Mouse (Mus musculus) T-helper 1 cell (primary cell): ENCODE data around the gene Traf1.

Experiments used
- in situ Hi-C: fragments of 300-600 bp; cut with MboI, MseI; formaldehyde crosslinking; loops from one replicate; pipeline ENCODE4 v1.15.1; 2025; ENCODE audit warnings: high pct_unique_total_duplicates

Gene Traf1

DNA sequence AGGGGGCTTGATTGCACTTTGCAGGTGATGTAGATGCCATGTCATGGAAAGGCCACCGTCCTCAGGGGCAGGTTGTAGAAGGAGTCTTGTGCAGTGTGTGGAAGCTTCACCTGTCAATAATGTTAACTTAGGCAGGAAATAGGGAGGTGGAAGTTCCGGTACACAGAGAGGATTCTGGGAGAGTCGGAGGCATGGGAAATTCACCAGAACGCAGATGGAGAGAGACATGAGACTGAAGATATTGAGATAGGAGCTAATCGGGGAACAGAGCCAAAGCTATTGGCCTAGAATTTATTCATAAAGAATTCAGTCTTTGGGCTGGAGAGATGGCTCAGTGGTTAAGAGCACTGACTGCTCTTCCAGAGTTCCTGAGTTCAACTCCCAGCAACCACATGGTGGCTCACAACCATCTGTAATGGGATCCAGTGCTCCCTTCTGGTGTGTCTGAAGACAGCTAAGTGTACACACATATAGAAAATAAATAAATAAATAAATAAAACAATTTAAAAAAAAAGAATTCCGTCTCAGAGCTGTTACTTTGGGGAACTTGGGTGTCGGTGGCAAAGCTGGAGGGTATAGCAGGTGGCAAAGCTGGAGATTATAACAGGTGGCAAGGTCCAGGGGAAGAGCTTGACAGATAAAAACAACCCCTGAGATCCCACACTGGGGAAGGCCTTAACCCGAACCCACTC, 4.8 kb upstream of the Traf1 start:
- in situ Hi-C loops, result no loop called here

GRCm38 (mm10) chr2:34965806-34966205, 4.2 kb upstream of the Traf1 start:
- in situ Hi-C loops, result no loop called here

GRCm38 (mm10) chr2:34965293-34965692, 3.7 kb upstream of the Traf1 start:
- in situ Hi-C loops, result no loop called here

GRCm38 (mm10) chr2:34964651-34965050, 3.1 kb upstream of the Traf1 start:
- in situ Hi-C loops, result no loop called here

DNA sequence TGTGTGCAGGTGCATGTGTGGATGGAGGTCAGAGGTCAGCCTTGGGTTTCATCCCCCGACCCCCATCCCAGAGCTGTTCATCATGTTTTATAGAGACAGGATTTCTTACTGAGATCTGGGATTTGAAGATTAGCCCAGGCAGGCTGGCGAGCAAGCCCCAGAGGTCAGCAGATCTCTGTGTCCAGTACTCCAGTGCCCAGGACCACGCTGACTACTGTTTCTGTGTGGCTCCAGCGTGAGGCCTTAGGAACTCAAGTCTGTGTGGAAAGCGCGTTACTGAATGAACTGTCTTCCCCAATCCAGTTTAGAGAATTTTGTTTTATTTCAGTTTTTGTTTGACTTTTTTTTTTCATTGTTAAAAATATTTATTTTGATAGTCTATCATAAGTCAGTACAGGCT, 2.7 kb upstream of the Traf1 start:
- in situ Hi-C loops, result no loop called here

- in situ Hi-C loops, result no loop called here
Measured at GRCm38 (mm10) chr2:34963371-34963956, 1.9 kb upstream of the Traf1 start.

- in situ Hi-C loops, result no loop called here
Measured at GRCm38 (mm10) chr2:34962893-34963292, 1.3 kb upstream of the Traf1 start.

GRCm38 (mm10) chr2:34962211-34962610, 639 bp upstream of the Traf1 start:
- in situ Hi-C loops, result no loop called here

DNA sequence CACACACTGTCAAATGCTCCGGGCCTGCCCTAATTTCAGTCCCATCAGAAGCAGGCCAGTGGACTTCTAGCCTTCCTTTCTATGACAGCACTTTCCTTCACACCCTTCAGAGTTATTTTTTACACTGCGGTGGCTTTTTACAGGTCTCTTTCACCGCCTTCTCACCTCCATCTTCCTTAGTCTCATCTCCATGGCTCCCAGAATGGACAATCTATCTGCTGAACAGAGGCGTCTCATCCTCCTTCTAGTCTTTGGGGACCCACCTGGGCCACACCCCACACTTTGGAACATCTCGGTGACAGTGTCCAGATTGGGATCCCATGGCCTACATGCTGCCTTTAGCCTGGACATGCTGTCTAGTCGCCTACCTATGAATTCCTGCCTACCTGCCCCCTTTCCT, 606 bp downstream of the Traf1 start:
- in situ Hi-C loops, result no loop called here

- in situ Hi-C loops, result no loop called here
Measured at GRCm38 (mm10) chr2:34960466-34960865, 1.1 kb downstream of the Traf1 start.

DNA sequence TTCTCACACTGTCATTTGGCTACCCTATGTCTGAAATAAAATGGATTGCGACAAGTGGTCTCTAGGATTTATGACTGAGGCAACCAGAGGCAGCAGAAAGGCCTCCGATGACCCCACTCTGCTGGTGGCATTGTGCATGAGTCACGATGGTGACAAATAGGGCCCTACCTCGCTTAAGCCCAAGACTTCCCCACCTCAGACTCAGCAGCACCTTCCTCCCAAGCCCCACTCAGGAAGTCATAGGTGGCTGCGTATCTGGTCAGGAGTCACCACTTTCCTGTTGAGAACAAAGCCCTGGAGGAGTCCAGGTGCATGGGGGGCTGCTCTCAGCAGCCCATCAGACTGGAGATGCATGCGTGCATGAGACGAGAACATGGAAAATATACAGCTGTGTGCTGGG, 3.0 kb downstream of the Traf1 start:
- in situ Hi-C loops, result loop anchor here (5.0 kb wide), 1 partner anchor 36 kb away; no protein-coding TSS in a partner anchor

- in situ Hi-C loops, result loop anchor here (5.0 kb wide), 1 partner anchor 36 kb away; no protein-coding TSS in a partner anchor
Measured at GRCm38 (mm10) chr2:34958036-34958435, 3.5 kb downstream of the Traf1 start.

GRCm38 (mm10) chr2:34957405-34957804, 4.2 kb downstream of the Traf1 start:
- in situ Hi-C loops, result loop anchor here (5.0 kb wide), 1 partner anchor 35 kb away; no protein-coding TSS in a partner anchor

DNA sequence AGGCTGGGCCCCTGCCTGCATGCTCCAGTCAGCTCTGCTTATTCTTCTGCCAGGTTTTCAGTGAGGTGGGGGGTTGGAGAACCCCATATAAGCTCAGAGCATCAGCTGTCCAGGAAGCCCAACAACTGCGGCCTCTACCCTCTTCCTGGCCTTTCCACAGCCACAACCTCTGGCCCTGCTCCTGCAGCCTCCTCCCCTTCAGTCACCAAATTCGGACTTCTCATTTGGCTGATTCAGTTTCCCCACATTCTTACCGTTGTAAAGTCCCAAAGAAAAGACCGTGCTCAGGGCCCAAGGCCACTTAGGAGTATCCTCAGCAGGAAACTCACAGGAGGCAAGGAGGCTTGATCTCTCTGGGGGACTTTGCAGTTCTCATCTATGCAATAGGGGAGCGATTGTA, 4.6 kb downstream of the Traf1 start:
- in situ Hi-C loops, result loop anchor here (5.0 kb wide), 1 partner anchor 35 kb away; no protein-coding TSS in a partner anchor

GRCm38 (mm10) chr2:34954344-34954743, 7.2 kb downstream of the Traf1 start:
- in situ Hi-C loops, result no loop called here

- in situ Hi-C loops, result no loop called here
Measured at GRCm38 (mm10) chr2:34953547-34954116, 7.9 kb downstream of the Traf1 start.

DNA sequence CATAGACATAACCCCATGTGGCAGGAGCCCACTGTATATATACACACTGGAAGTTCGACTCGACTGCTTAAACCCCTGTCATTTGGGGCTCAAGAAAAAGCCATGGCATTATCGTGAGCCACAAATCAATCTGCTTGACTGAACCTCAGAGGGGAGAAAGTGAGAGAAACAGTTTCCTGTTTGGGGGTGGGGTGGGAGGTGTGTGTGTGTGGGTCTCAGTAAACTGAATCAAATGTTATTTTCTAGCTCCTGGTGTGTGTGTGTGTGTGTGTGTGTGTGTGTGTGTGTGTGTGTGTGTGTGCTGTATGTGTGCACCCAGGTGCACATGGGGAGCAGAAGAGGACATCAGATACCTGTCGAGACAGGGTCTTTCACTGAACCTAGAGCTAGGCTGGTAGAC, 8.6 kb downstream of the Traf1 start:
- in situ Hi-C loops, result no loop called here

DNA sequence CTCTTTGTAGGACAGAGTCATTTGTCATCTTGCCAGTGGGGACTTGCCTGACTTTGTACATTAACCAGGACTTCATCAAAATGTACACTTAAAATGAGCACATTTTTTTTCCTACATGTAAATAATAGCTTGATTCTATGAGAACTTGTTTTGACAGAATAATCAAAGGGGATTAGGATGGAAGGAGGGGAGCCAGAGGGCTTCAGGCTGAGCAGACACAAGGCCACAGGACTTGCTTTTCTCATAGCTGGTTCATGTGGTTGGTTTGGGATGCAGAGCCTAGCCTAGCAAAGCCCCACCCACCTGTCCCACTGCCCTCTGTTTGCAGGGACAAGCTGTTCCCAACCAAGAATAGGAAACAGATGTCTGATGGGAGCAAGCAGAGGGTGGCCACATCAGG, 10.1 kb downstream of the Traf1 start:
- in situ Hi-C loops, result no loop called here

- in situ Hi-C loops, result no loop called here
Measured at GRCm38 (mm10) chr2:34948622-34949021, 12.9 kb downstream of the Traf1 start.

DNA sequence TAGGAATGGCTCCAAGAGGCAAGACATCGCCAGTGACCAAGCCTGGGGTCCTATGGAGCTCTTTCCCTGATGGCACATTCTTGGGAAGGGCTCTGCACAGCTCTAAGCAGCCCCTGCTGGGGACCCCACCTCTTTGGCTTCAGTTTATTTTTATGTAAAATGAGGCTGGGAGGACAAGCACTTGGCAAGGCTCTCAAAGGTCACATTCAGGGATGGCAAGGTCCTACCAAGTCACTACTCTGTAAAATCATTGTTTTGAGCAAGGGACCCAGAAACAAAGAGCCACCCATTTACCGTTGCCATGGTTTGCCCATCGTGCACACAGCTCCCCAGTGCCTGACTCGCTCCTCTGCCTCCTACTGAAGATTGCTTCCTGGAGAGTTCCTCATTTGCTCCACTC, 15.5 kb downstream of the Traf1 start:
- in situ Hi-C loops, result no loop called here

DNA sequence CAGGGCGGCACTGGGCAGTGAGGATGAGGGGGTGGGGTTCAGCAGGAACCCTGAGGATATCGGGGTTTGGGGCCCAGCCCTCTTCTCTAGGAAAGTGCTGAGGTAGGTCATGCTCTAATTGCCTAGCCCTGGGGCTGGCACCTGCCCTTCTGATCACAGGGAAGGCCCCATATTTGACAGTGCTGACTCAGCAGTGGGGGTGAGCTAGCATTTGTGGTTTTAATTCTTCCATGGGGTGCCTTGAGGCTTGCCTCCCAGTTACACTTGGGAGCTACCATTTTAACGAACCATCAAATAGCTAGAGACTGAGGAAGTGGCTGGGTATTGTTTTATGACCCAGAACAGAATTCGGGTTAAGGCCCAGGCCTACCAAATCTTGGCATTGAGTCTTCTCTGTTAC, 16.0 kb downstream of the Traf1 start:
- in situ Hi-C loops, result no loop called here

GRCm38 (mm10) chr2:34944761-34945160, 16.8 kb downstream of the Traf1 start:
- in situ Hi-C loops, result no loop called here

GRCm38 (mm10) chr2:34943556-34944120, 17.9 kb downstream of the Traf1 start:
- in situ Hi-C loops, result no loop called here
